Mouse (Mus musculus): ENCODE data around the gene Epn3. TPM values are rescaled to one million over a fixed set of nuclear protein-coding genes. Genes with fewer than 3 reads are reported as not detected.

Epn3 gene
- polyA plus RNA-seq, 1 experiment from 2014 or later: 1.5 TPM

GRCm38 (mm10) chr11:94472916-94473706, 26.7 kb downstream of the Epn3 start:
- H3K4me2 ChIP-seq (ENCODE audit: low read depth, low read length): peak overlapping the region; percentile 61
- WGBS: 1% methylated on average over 49 of the region's 52 CpGs
- peaks cover 12% of the 10 kb centered on the region for H3K4me1 ChIP-seq (ENCODE audit: control insufficient read depth, insufficient read depth, low read length)
- H3K36me3 ChIP-seq (replicated peaks; ENCODE audit: control insufficient read depth, insufficient read depth, low read depth, low read length): no peaks in the 10 kb centered on the region
- peak overlapping the region; percentile 92 for H3K27ac ChIP-seq (replicated peaks; ENCODE audit: low read depth, low read length)
- peaks cover 9% of the 10 kb centered on the region for H3K27me3 ChIP-seq (ENCODE audit: control insufficient read depth, insufficient read depth, low read length)
- H3K4me3 ChIP-seq (ENCODE audit: low read depth, low read length): peak overlapping the region; percentile 62
- DNase-seq (ENCODE audit: low spot score): peak; percentile 63
- H3K9ac ChIP-seq (replicated peaks; ENCODE audit: low read length): peak overlapping the region; percentile 77
- H3K9me3 ChIP-seq (replicated peaks; ENCODE audit: control insufficient read depth, low read length): no peaks in the 10 kb centered on the region
- no peak; the same call in 1 of the 2 replicates for ATAC-seq (replicated peaks; ENCODE audit: insufficient number of reproducible peaks, low FRiP score, low TSS enrichment, low read depth)

- H3K4me3 ChIP-seq (ENCODE audit: low read depth, low read length): peak overlapping the region; percentile 62
- no peaks in the 10 kb centered on the region for H3K9me3 ChIP-seq (replicated peaks; ENCODE audit: control insufficient read depth, low read length)
- H3K9ac ChIP-seq (replicated peaks; ENCODE audit: low read length): peak overlapping the region; percentile 77
- ATAC-seq (replicated peaks; ENCODE audit: insufficient number of reproducible peaks, low FRiP score, low TSS enrichment, low read depth) (no peak), DNase-seq (ENCODE audit: low spot score) (peak; percentile 70)
- no peaks in the 10 kb centered on the region for H3K36me3 ChIP-seq (replicated peaks; ENCODE audit: control insufficient read depth, insufficient read depth, low read depth, low read length)
- under 1% methylated on average over 15 of the region's 15 CpGs for WGBS
- peak overlapping the region; percentile 92 for H3K27ac ChIP-seq (replicated peaks; ENCODE audit: low read depth, low read length)
- H3K4me1 ChIP-seq (ENCODE audit: control insufficient read depth, insufficient read depth, low read length): peaks cover 12% of the 10 kb centered on the region
- H3K27me3 ChIP-seq (ENCODE audit: control insufficient read depth, insufficient read depth, low read length): peaks cover 9% of the 10 kb centered on the region
- H3K4me2 ChIP-seq (ENCODE audit: low read depth, low read length): peak overlapping the region; percentile 61
Measured at GRCm38 (mm10) chr11:94472585-94472915, 27.2 kb downstream of the Epn3 start.

GRCm38 (mm10) chr11:94471740-94472584, 27.8 kb downstream of the Epn3 start:
- peak overlapping the region; percentile 62 for H3K4me3 ChIP-seq (ENCODE audit: low read depth, low read length)
- H3K4me1 ChIP-seq (ENCODE audit: control insufficient read depth, insufficient read depth, low read length): peaks cover 12% of the 10 kb centered on the region
- H3K27me3 ChIP-seq (ENCODE audit: control insufficient read depth, insufficient read depth, low read length): peaks cover 9% of the 10 kb centered on the region
- WGBS: 2% methylated on average over 17 of the region's 17 CpGs
- DNase-seq (ENCODE audit: low spot score): peak; percentile 57
- H3K9ac ChIP-seq (replicated peaks; ENCODE audit: low read length): peak overlapping the region; percentile 77
- H3K27ac ChIP-seq (replicated peaks; ENCODE audit: low read depth, low read length): peak overlapping the region; percentile 92; the same call in 1 of the 2 replicates
- peak overlapping the region; percentile 61 for H3K4me2 ChIP-seq (ENCODE audit: low read depth, low read length)
- H3K36me3 ChIP-seq (replicated peaks; ENCODE audit: control insufficient read depth, insufficient read depth, low read depth, low read length): no peaks in the 10 kb centered on the region
- no peak for ATAC-seq (replicated peaks; ENCODE audit: insufficient number of reproducible peaks, low FRiP score, low TSS enrichment, low read depth)
- no peaks in the 10 kb centered on the region for H3K9me3 ChIP-seq (replicated peaks; ENCODE audit: control insufficient read depth, low read length)

GRCm38 (mm10) chr11:94470391-94470790, 29.4 kb downstream of the Epn3 start:
- Histone ChIP-seq H3K4me1 (ENCODE audit: control insufficient read depth, insufficient read depth, low read length) (peaks cover 12% of the 10 kb centered on the region), H3K27me3 (ENCODE audit: control insufficient read depth, insufficient read depth, low read length) (peaks cover 4% of the 10 kb centered on the region; the same call in 1 of the 2 replicates)

GRCm38 (mm10) chr11:94469136-94470064, 30.4 kb downstream of the Epn3 start:
- Histone ChIP-seq H3K27ac (replicated peaks; ENCODE audit: low read depth, low read length) (peak overlapping the region; percentile 77), H3K4me1 (ENCODE audit: control insufficient read depth, insufficient read depth, low read length) (peaks cover 12% of the 10 kb centered on the region), H3K9me3 (replicated peaks; ENCODE audit: control insufficient read depth, low read length) (no peaks in the 10 kb centered on the region), H3K27me3 (ENCODE audit: control insufficient read depth, insufficient read depth, low read length) (no peaks in the 10 kb centered on the region), H3K9ac (replicated peaks; ENCODE audit: low read length) (peak overlapping the region; percentile 28), H3K4me2 (ENCODE audit: low read depth, low read length) (peak overlapping the region; percentile 27), H3K4me3 (ENCODE audit: low read depth, low read length) (0 out of 2 replicates have a peak overlapping the region, but pooled peaks have one; percentile 0), H3K36me3 (replicated peaks; ENCODE audit: control insufficient read depth, insufficient read depth, low read depth, low read length) (no peaks in the 10 kb centered on the region)
- 15% methylated on average over 9 of the region's 9 CpGs for WGBS
- ATAC-seq (replicated peaks; ENCODE audit: insufficient number of reproducible peaks, low FRiP score, low TSS enrichment, low read depth): no peak
- peak; percentile 47 for DNase-seq (ENCODE audit: low spot score)

More at GRCm38 (mm10) chr11:94470391-94470790, 29.4 kb downstream of the Epn3 start:
- H3K4me3 ChIP-seq (ENCODE audit: low read depth, low read length): no peak overlapping the region
- 8% methylated on average over 7 of the region's 7 CpGs for WGBS
- ATAC-seq (replicated peaks; ENCODE audit: insufficient number of reproducible peaks, low FRiP score, low TSS enrichment, low read depth): no peak
- H3K9ac ChIP-seq (replicated peaks; ENCODE audit: low read length): no peak overlapping the region
- H3K9me3 ChIP-seq (replicated peaks; ENCODE audit: control insufficient read depth, low read length): no peaks in the 10 kb centered on the region
- H3K4me2 ChIP-seq (ENCODE audit: low read depth, low read length): peak overlapping the region; percentile 61
- no peaks in the 10 kb centered on the region for H3K36me3 ChIP-seq (replicated peaks; ENCODE audit: control insufficient read depth, insufficient read depth, low read depth, low read length)
- peak overlapping the region; percentile 92 for H3K27ac ChIP-seq (replicated peaks; ENCODE audit: low read depth, low read length)
- peak; percentile 92 for DNase-seq (ENCODE audit: low spot score)

GRCm38 (mm10) chr11:94468582-94469064, 31.2 kb downstream of the Epn3 start:
- WGBS: 29% methylated on average over 4 of the region's 4 CpGs
- Histone ChIP-seq H3K9me3 (replicated peaks; ENCODE audit: control insufficient read depth, low read length) (no peaks in the 10 kb centered on the region), H3K36me3 (replicated peaks; ENCODE audit: control insufficient read depth, insufficient read depth, low read depth, low read length) (no peaks in the 10 kb centered on the region), H3K9ac (replicated peaks; ENCODE audit: low read length) (no peak overlapping the region), H3K4me2 (ENCODE audit: low read depth, low read length) (no peak overlapping the region; the same call in 1 of the 2 replicates), H3K27me3 (ENCODE audit: control insufficient read depth, insufficient read depth, low read length) (no peaks in the 10 kb centered on the region), H3K27ac (replicated peaks; ENCODE audit: low read depth, low read length) (peak overlapping the region; percentile 77), H3K4me3 (ENCODE audit: low read depth, low read length) (no peak overlapping the region), H3K4me1 (ENCODE audit: control insufficient read depth, insufficient read depth, low read length) (peaks cover 12% of the 10 kb centered on the region)
- DNase-seq (ENCODE audit: low spot score) (peak; percentile 83), ATAC-seq (replicated peaks; ENCODE audit: insufficient number of reproducible peaks, low FRiP score, low TSS enrichment, low read depth) (peak; percentile 24)

GRCm38 (mm10) chr11:94466333-94466855, 33.4 kb downstream of the Epn3 start:
- no peak for DNase-seq (ENCODE audit: low spot score)
- Histone ChIP-seq H3K9me3 (replicated peaks; ENCODE audit: control insufficient read depth, low read length) (no peaks in the 10 kb centered on the region), H3K9ac (replicated peaks; ENCODE audit: low read length) (no peak overlapping the region), H3K36me3 (replicated peaks; ENCODE audit: control insufficient read depth, insufficient read depth, low read depth, low read length) (no peaks in the 10 kb centered on the region), H3K4me1 (ENCODE audit: control insufficient read depth, insufficient read depth, low read length) (peaks cover 12% of the 10 kb centered on the region), H3K4me3 (ENCODE audit: low read depth, low read length) (no peak overlapping the region), H3K4me2 (ENCODE audit: low read depth, low read length) (no peak overlapping the region), H3K27ac (replicated peaks; ENCODE audit: low read depth, low read length) (no peak overlapping the region), H3K27me3 (ENCODE audit: control insufficient read depth, insufficient read depth, low read length) (no peaks in the 10 kb centered on the region)
- no peak for ATAC-seq (replicated peaks; ENCODE audit: insufficient number of reproducible peaks, low FRiP score, low TSS enrichment, low read depth)
- WGBS: 91% methylated on average over 17 of the region's 17 CpGs

Measured in embryonic facial prominence, embryonic 11.5 days (tissue).